Mouse (Mus musculus) embryonic facial prominence, embryonic 13.5 days (tissue): Measurements from ENCODE around the gene Ubqlnl. TPM values are rescaled to one million over a fixed set of nuclear protein-coding genes. Genes with fewer than 3 reads are reported as not detected.

Experiments
- ATAC-seq: fragments of 200-750 bp; cut with Nextera tagmentation; 2 replicates; pipeline ENCODE4 v1.8.0; 2017; ENCODE audit warnings: low read depth; ENCODE audit not compliant: insufficient number of reproducible peaks, insufficient read depth, low FRiP score, low TSS enrichment
- H3K27ac ChIP-seq: fragments of 300-500 bp; sonication (generic); 2 replicates; pipeline ENCODE4 v1.5.1; 2015; ENCODE audit warnings: moderate library complexity, mild to moderate bottlenecking, inconsistent platforms
- H3K27me3 ChIP-seq: fragments of 300-500 bp; sonication (generic); 2 replicates; pipeline ENCODE4 v1.6.1; 2015; ENCODE audit warnings: mild to moderate bottlenecking, inconsistent platforms
- H3K36me3 ChIP-seq: fragments of 300-500 bp; sonication (generic); 2 replicates; pipeline ENCODE4 v1.6.1; 2015; ENCODE audit warnings: mild to moderate bottlenecking, inconsistent platforms
- H3K4me1 ChIP-seq: fragments of 300-500 bp; sonication (generic); 2 replicates; pipeline ENCODE4 v1.6.1; 2015; ENCODE audit warnings: inconsistent platforms
- H3K4me2 ChIP-seq: fragments of 300-500 bp; sonication (generic); 2 replicates; pipeline ENCODE4 v1.6.1; 2015; ENCODE audit warnings: moderate library complexity, mild to moderate bottlenecking, inconsistent platforms
- H3K4me3 ChIP-seq: fragments of 300-500 bp; sonication (generic); 2 replicates; pipeline ENCODE4 v1.5.1; 2015; ENCODE audit warnings: mild to moderate bottlenecking, inconsistent platforms
- H3K9ac ChIP-seq: fragments of 300-500 bp; sonication (generic); 2 replicates; pipeline ENCODE4 v1.6.1; 2015; ENCODE audit warnings: mild to moderate bottlenecking, inconsistent platforms
- H3K9me3 ChIP-seq: fragments of 300-500 bp; sonication (generic); 2 replicates; pipeline ENCODE4 v1.6.1; 2016; ENCODE audit warnings: inconsistent platforms
- WGBS: fragments of 180-500 bp; shearing (Covaris S2); methylation state at CpG from one replicate; pipeline ENCODE4 v1.1.7; 2015; ENCODE audit warnings: mixed read lengths; 5-methylcytosine and 5-hydroxymethylcytosine counted together
- polyA plus RNA-seq: library from polyadenylated mRNA; unstranded; fragments of >200 nt; fragmentation: Nextera tagmentation; extraction: Ambion mirVana; gene quantifications from 2 replicates; pipeline ENCODE4 v1.2.1, GENCODE M21; 2015

Gene Ubqlnl
- polyA plus RNA-seq, 1 experiment from 2014 or later, result 0.31 TPM

- Histone ChIP-seq H3K4me2 (no peak within 1 kb of the TSS), H3K9ac (no peak within 1 kb of the TSS), H3K4me3 (no peak within 1 kb of the TSS), H3K36me3 (no peaks in the 10 kb centered on the region), H3K9me3 (no peaks in the 10 kb centered on the region), H3K27ac (no peak within 1 kb of the TSS), H3K4me1 (no peaks in the 10 kb centered on the region), H3K27me3 (no peaks in the 10 kb centered on the region)
- ATAC-seq, result no peak
- 95% methylated on average over 5 of the region's 5 CpGs for WGBS
These were observed 20.6 kb downstream of the Ubqlnl start, which contains the start of gene Ubqln5 for GRCm38 (mm10) chr7:104129726-104130125. Ubqln5 (minus strand) TSS chr7:104129826.

DNA sequence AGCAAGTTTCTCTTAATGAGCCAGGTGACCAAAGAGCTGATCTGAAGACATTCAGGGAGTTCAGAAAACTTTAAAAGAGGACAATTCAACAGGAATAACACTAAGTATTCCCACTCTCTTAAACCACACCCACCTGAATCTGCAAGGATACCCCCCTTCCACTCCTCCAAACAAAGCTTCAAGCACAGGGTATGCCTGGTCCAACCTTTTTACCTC, 45.7 kb downstream of the Ubqlnl start, which contains the start of gene Olfr646:
TSS of gene Olfr646 (plus strand) at position 117 of the 216 bp plus-strand sequence.
- no peak within 1 kb of the TSS for H3K4me3 ChIP-seq
- no peak within 1 kb of the TSS for H3K27ac ChIP-seq
- no peaks in the 10 kb centered on the region for H3K36me3 ChIP-seq
- H3K27me3 ChIP-seq, result no peaks in the 10 kb centered on the region
- H3K9ac ChIP-seq, result no peak within 1 kb of the TSS
- no peak for ATAC-seq
- no peaks in the 10 kb centered on the region for H3K4me1 ChIP-seq
- no peak within 1 kb of the TSS for H3K4me2 ChIP-seq
- no peaks in the 10 kb centered on the region for H3K9me3 ChIP-seq

DNA sequence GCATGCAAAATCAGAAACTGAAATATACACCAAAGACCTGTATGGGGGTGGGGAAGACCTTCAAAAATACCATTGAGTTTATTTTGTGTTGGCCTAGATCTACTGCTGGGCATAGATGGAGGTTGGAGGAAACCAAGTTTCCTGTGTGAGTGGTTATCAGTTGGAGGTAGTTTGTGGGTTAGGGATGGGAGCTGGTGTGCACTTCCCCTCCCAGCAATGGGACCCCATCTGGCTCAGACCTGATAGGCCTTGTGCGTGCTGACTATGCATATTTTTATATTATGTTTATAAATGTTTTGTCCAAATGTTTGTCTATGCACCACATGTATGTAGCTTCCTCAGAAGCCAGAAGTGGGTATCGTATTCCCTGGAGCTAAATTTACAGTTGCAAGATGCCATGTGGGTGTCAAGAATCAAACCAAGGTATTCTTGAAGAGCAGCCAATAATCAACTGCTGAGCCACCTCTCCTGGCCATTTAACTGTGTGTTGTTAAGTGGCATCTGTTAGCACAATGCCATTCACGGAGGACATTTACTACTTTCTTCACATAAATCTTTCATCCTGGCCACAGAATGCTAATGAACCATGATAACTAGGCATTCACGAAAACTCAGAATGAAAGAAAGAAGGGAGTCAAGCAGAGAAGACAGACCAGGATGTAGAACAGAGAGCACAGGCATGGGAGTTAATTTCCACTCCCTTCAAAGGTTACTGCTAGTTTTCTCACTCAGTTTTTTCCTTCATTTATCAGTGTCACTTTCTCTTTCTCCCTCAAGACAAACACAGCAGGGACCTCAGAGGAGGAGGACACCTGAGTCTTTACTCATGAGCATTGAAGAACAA, 46.2 kb downstream of the Ubqlnl start:
- no peak for ATAC-seq
- 74% methylated on average over 4 of the region's 4 CpGs for WGBS

More for the DNA sequence above, 46.2 kb downstream of the Ubqlnl start:
- no peaks in the 10 kb centered on the region for H3K36me3 ChIP-seq
- no peak overlapping the region for H3K4me2 ChIP-seq
- H3K9me3 ChIP-seq, result no peaks in the 10 kb centered on the region
- H3K4me1 ChIP-seq, result no peaks in the 10 kb centered on the region
- no peak overlapping the region for H3K27ac ChIP-seq
- no peak overlapping the region for H3K9ac ChIP-seq
- H3K4me3 ChIP-seq, result no peak overlapping the region
- no peaks in the 10 kb centered on the region for H3K27me3 ChIP-seq

Other genes starting within 250 kb of the Ubqlnl start
- gene Olfr65, start 247.1 kb downstream of the Ubqlnl start, polyA plus RNA-seq, result not detected in 2 replicates
- not detected in 2 replicates for gene Olfr631, start 221.7 kb downstream of the Ubqlnl start, polyA plus RNA-seq
- gene Olfr632, start 216.2 kb downstream of the Ubqlnl start, polyA plus RNA-seq, result not detected in 2 replicates
- not detected in 2 replicates for gene Olfr633, start 206.1 kb downstream of the Ubqlnl start, polyA plus RNA-seq
- gene Olfr635, start 179.4 kb downstream of the Ubqlnl start, polyA plus RNA-seq, result 0.03 TPM in 1 of 2 replicates, not detected in the other
- not detected in 2 replicates for gene Olfr638, start 151.8 kb downstream of the Ubqlnl start, polyA plus RNA-seq
- gene Olfr639, start 133.3 kb downstream of the Ubqlnl start, polyA plus RNA-seq, result 0.04 and 0.06 TPM in 2 replicates
- not detected in 2 replicates for gene Olfr640, start 125.0 kb downstream of the Ubqlnl start, polyA plus RNA-seq
- gene Olfr641, start 115.1 kb downstream of the Ubqlnl start, polyA plus RNA-seq, result not detected in 2 replicates
- not detected in 2 replicates for gene Olfr642, start 97.9 kb downstream of the Ubqlnl start, polyA plus RNA-seq
- not detected in 2 replicates for gene 4930516K23Rik, start 89.1 kb downstream of the Ubqlnl start, polyA plus RNA-seq
- not detected in 2 replicates for gene Olfr644, start 78.7 kb downstream of the Ubqlnl start, polyA plus RNA-seq
- gene Olfr645, start 65.1 kb downstream of the Ubqlnl start, polyA plus RNA-seq, result not detected in 2 replicates
- gene Olfr646, start 45.7 kb downstream of the Ubqlnl start, polyA plus RNA-seq, result not detected in 2 replicates
- 0.21 TPM in 1 of 2 replicates, not detected in the other for gene Ubqln5, start 20.7 kb downstream of the Ubqlnl start, polyA plus RNA-seq
- gene Olfr643, start 13.2 kb downstream of the Ubqlnl start, polyA plus RNA-seq, result not detected in 2 replicates
- gene Ubqln3, start 7.3 kb downstream of the Ubqlnl start, polyA plus RNA-seq, result not detected in 2 replicates
- 4.6 and 13.3 TPM in 2 replicates for gene Olfm5, start 14.3 kb upstream of the Ubqlnl start, polyA plus RNA-seq
- 0.15 and 0.32 TPM in 2 replicates for gene Olfr648, start 32.8 kb upstream of the Ubqlnl start, polyA plus RNA-seq
- not detected in 2 replicates for gene Olfr649, start 45.4 kb upstream of the Ubqlnl start, polyA plus RNA-seq
- 0.72 and 1.1 TPM in 2 replicates for gene Trim6, start 68.2 kb upstream of the Ubqlnl start, polyA plus RNA-seq
- gene Trim34a, start 93.9 kb upstream of the Ubqlnl start, polyA plus RNA-seq, result 1.6 and 2.3 TPM in 2 replicates
- gene Trim5, start 137.5 kb upstream of the Ubqlnl start, polyA plus RNA-seq, result 0.13 and 0.15 TPM in 2 replicates
- 7.1 and 7.2 TPM in 2 replicates for gene Trim12a, start 164.9 kb upstream of the Ubqlnl start, polyA plus RNA-seq
- not detected in 2 replicates for gene Trim34b, start 178.9 kb upstream of the Ubqlnl start, polyA plus RNA-seq
- gene Trim12c, start 202.8 kb upstream of the Ubqlnl start, polyA plus RNA-seq, result 2.7 and 3.1 TPM in 2 replicates
- gene Trim30b, start 219.3 kb upstream of the Ubqlnl start, polyA plus RNA-seq, result not detected in 2 replicates